Mouse (Mus musculus) urinary bladder, adult 18-20 months (tissue): ENCODE results near the gene Fam47e.
A peak's percentile ranks its signal among the peaks of the same experiment; 100 is the strongest.

Experiments
- DNase-seq, 2 experiments: peaks; one replicate each; pipeline ENCODE4 v3.0.0; 2022; ENCODE audit warnings: low spot score in 2 of 2, mixed read lengths in 2 of 2

Gene Fam47e

GRCm38 (mm10) chr5:92602691-92603690 lies 48.1 kb downstream of the Fam47e start, which contains the start of gene Stbd1:
TSS of gene Stbd1 (plus strand) at chr5:92603041.
- DNase-seq = peak; percentile 36 to 44

GRCm38 (mm10) chr5:92604452-92605247 lies 49.8 kb downstream of the Fam47e start:
- DNase-seq = no peak

GRCm38 (mm10) chr5:92607492-92608229 lies 52.8 kb downstream of the Fam47e start:
- no peak for DNase-seq

- DNase-seq = no peak
These were observed 57.9 kb downstream of the Fam47e start for GRCm38 (mm10) chr5:92612756-92613155.

DNA sequence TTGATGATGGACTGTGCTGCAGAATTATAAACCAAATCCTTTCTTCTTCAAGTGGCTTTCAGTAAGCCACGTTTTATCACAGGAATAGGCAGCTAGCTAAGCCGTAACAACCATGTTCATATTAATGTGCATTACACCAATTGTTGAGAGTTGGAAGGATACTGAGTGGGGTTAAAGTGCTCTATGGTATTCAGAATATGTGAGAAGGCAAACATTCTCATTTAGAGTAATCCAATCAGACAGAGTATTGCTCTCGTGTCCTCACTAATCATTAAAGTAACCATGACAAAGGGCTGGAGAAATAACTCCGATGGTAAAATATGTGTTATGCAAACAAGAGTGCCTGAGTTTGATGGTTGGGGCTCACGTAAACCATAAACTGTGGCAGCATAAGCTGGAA lies 67.0 kb downstream of the Fam47e start:
- no peak for DNase-seq

DNA sequence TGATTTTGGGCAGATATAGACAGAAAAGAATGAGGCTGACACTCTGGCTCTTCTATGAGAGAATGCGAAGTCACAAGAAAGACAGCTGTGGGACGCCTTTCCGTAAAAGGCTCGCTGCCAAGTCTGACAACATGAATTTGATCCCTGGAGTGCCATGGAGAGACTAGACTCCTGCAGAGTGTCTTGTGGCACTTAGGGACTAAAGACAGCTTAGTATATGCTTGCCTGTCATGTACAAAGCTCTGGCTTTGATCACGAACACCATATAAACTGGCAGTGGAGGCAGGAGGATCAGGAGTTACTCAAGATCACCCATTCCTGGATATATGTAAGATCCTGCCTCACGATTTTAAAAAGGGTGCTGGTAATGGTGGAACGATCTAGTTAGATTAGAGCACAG lies 73.0 kb downstream of the Fam47e start:
- DNase-seq = no peak

DNA sequence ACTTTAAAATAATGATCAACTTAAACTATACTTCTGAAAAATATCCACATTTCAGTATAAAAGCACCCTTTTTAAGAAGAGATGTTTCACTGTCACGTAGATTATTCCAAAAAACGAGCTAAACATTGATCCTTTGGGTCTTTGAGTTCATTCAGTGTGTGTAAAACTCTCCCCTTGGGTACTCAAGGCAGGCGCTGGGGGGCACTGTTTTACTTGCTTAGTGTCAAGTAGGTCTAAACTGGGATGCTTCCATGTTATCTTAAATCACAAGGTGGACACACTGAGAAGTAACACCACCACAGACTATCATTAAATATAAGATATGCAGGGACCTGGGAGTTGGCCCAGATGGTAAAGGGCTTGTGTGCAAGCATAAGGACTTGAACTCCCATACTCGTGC lies 78.7 kb downstream of the Fam47e start:
- no peak for DNase-seq

GRCm38 (mm10) chr5:92634916-92635315 lies 80.0 kb downstream of the Fam47e start:
- DNase-seq = no peak

- DNase-seq = no peak
These were observed 81.0 kb downstream of the Fam47e start for GRCm38 (mm10) chr5:92635891-92636290.

DNA sequence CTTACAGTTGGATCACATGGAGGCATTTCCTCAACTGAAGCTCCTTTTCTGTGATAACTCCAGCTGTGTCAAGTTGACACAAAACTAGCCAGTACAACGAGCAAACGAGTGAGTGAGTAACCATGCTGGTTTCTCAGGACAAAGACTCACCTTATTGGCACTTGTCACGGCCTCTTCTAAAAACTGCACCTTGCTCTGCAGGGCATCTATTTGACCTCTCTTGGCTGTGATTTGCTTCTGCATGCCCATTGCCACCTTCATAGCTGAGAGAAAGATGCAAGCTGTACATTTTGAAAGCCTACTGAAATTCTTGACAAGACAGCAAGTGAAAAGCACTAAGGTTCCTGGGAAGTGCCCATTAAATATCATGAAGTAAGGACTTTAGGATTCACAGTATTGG lies 86.0 kb downstream of the Fam47e start:
- no peak for DNase-seq
